Mouse (Mus musculus) bone marrow, adult 2 months (tissue): ENCODE measurements around the gene Ranbp3l. TPM values are rescaled to one million over a fixed set of nuclear protein-coding genes. Genes with fewer than 3 reads are reported as not detected.

ENCODE experiments used
- H3K27ac ChIP-seq: fragments of 200-500 bp; 2 replicates; pipeline ENCODE4 v1.5.1; 2012; ENCODE audit warnings: low read depth, mild to moderate bottlenecking, control low read depth, inconsistent platforms, low read length; ENCODE audit not compliant: control insufficient read depth, poor library complexity, insufficient read depth
- H3K4me1 ChIP-seq: fragments of 200-500 bp; 2 replicates; pipeline ENCODE4 v1.6.1; 2011; ENCODE audit warnings: low read length; ENCODE audit not compliant: control insufficient read depth, insufficient read depth
- H3K4me3 ChIP-seq: fragments of 200-500 bp; replicated peaks from 2 replicates; pipeline ENCODE3; 2011; ENCODE audit warnings: mild to moderate bottlenecking, low read depth, low read length, control low read depth; ENCODE audit not compliant: control insufficient read depth
- CTCF ChIP-seq: fragments of 200-500 bp; IDR thresholded peaks from 2 replicates; pipeline ENCODE4 v1.5.1; 2011; ENCODE audit warnings: low read length, control low read depth; ENCODE audit not compliant: control insufficient read depth, insufficient read depth
- POLR2A ChIP-seq: fragments of 200-500 bp; IDR thresholded peaks from 2 replicates; pipeline ENCODE4 v1.6.1; 2011; ENCODE audit warnings: low read depth, mild to moderate bottlenecking, control low read depth, low read length, borderline replicate concordance; ENCODE audit not compliant: control insufficient read depth
- WGBS: fragments of 180-500 bp; shearing (Covaris S2); methylation state at CpG from one replicate; pipeline ENCODE4 v1.1.7; 2018; 5-methylcytosine and 5-hydroxymethylcytosine counted together
- polyA plus RNA-seq: library from polyadenylated mRNA; stranded (reverse); fragments of >200 nt; gene quantifications from 2 replicates; pipeline ENCODE4 v1.2.4, GENCODE M21; 2011; ENCODE audit warnings: low replicate concordance; ENCODE audit not compliant: missing spikeins, insufficient read depth, insufficient read length

Gene Ranbp3l
- polyA plus RNA-seq, 1 experiment: not detected

GRCm38 (mm10) chr15:9073067-9073608 is 105.4 kb downstream of the Ranbp3l start:
- H3K27ac ChIP-seq: no peak overlapping the region
- 16% methylated on average over 12 of the region's 12 CpGs for whole genome bisulfite sequencing
- H3K4me1 ChIP-seq: peaks cover 2% of the 10 kb centered on the region
- H3K4me3 ChIP-seq: peak overlapping the region; percentile 70
- TF ChIP-seq CTCF (no peak), POLR2A (no peak)

GRCm38 (mm10) chr15:9073684-9074083 is 105.9 kb downstream of the Ranbp3l start:
- peaks cover 2% of the 10 kb centered on the region for H3K4me1 ChIP-seq
- TF ChIP-seq CTCF (no peak), POLR2A (no peak)
- H3K27ac ChIP-seq: no peak overlapping the region
- 64% methylated on average over 5 of the region's 5 CpGs for WGBS
- H3K4me3 ChIP-seq: no peak overlapping the region

GRCm38 (mm10) chr15:9074139-9074538 is 106.4 kb downstream of the Ranbp3l start:
- Histone ChIP-seq H3K4me1 (peaks cover 2% of the 10 kb centered on the region), H3K4me3 (peak overlapping the region; percentile 44), H3K27ac (peak overlapping the region; percentile 85)
- WGBS: 25% methylated on average over 2 of the region's 2 CpGs
- TF ChIP-seq CTCF (no peak), POLR2A (no peak)

- H3K4me3 ChIP-seq: no peak overlapping the region
- TF ChIP-seq POLR2A (no peak), CTCF (no peak)
- 23% methylated on average over 4 of the region's 4 CpGs for WGBS
- H3K27ac ChIP-seq: peak overlapping the region; percentile 18; the same call in 1 of the 2 replicates
- peaks cover 2% of the 10 kb centered on the region for H3K4me1 ChIP-seq
Observed at GRCm38 (mm10) chr15:9074671-9075070, 106.9 kb downstream of the Ranbp3l start.

- H3K4me3 ChIP-seq: no peak overlapping the region
- peak overlapping the region; percentile 54 for H3K27ac ChIP-seq
- H3K4me1 ChIP-seq: peaks cover 2% of the 10 kb centered on the region
- 59% methylated on average over 14 of the region's 14 CpGs for WGBS
- TF ChIP-seq POLR2A: no peak
- no peak for TF ChIP-seq CTCF
Observed at GRCm38 (mm10) chr15:9075608-9076200, 108.0 kb downstream of the Ranbp3l start.

- H3K4me3 ChIP-seq: no peak overlapping the region
- peak overlapping the region; percentile 66 for H3K27ac ChIP-seq
- peaks cover 2% of the 10 kb centered on the region for H3K4me1 ChIP-seq
- TF ChIP-seq CTCF (no peak), POLR2A (no peak)
- WGBS: 52% methylated on average over 12 of the region's 12 CpGs
Observed at GRCm38 (mm10) chr15:9078481-9079300, 110.9 kb downstream of the Ranbp3l start.

GRCm38 (mm10) chr15:9079626-9080025 is 111.9 kb downstream of the Ranbp3l start:
- WGBS: 56% methylated on average over 5 of the region's 5 CpGs
- no peak overlapping the region for H3K4me3 ChIP-seq
- TF ChIP-seq CTCF (no peak), POLR2A (no peak)
- peak overlapping the region; percentile 33 for H3K27ac ChIP-seq
- H3K4me1 ChIP-seq: no peaks in the 10 kb centered on the region; the same call in 1 of the 2 replicates

- Histone ChIP-seq H3K4me3 (no peak overlapping the region), H3K4me1 (no peaks in the 10 kb centered on the region; the same call in 1 of the 2 replicates), H3K27ac (no peak overlapping the region)
- TF ChIP-seq POLR2A (no peak), CTCF (no peak)
- WGBS: 21% methylated on average over 4 of the region's 4 CpGs
Observed at GRCm38 (mm10) chr15:9080206-9080605, 112.5 kb downstream of the Ranbp3l start.
